Mouse (Mus musculus) kidney, embryonic 15.5 days (tissue): ENCODE measurements around the gene Spindoc. TPM values are rescaled to one million over a fixed set of nuclear protein-coding genes. Genes with fewer than 3 reads are reported as not detected.

ENCODE experiments used
- ATAC-seq: fragments of 200-750 bp; cut with Nextera tagmentation; replicated peaks from 2 replicates; pipeline ENCODE4 v1.8.0; 2017; ENCODE audit warnings: moderate TSS enrichment; ENCODE audit not compliant: low FRiP score
- H3K27ac ChIP-seq: fragments of 300-500 bp; sonication (generic); 2 replicates; pipeline ENCODE4 v1.5.1; 2015; ENCODE audit warnings: mild to moderate bottlenecking, inconsistent platforms
- H3K27me3 ChIP-seq: fragments of 300-500 bp; sonication (generic); 2 replicates; pipeline ENCODE4 v1.6.1; 2015; ENCODE audit warnings: inconsistent platforms
- H3K36me3 ChIP-seq: fragments of 300-500 bp; sonication (generic); 2 replicates; pipeline ENCODE4 v1.6.1; 2015; ENCODE audit warnings: inconsistent platforms
- H3K4me1 ChIP-seq: fragments of 300-500 bp; sonication (generic); 2 replicates; pipeline ENCODE4 v1.6.1; 2015; ENCODE audit warnings: inconsistent platforms
- H3K4me2 ChIP-seq: fragments of 300-500 bp; sonication (generic); 2 replicates; pipeline ENCODE4 v1.6.1; 2015; ENCODE audit warnings: moderate library complexity, mild to moderate bottlenecking, inconsistent platforms
- H3K4me3 ChIP-seq: fragments of 300-500 bp; sonication (generic); replicated peaks from 2 replicates; pipeline ENCODE4 v1.5.1; 2015; ENCODE audit warnings: mild to moderate bottlenecking, inconsistent platforms
- H3K9ac ChIP-seq: fragments of 300-500 bp; sonication (generic); 2 replicates; pipeline ENCODE4 v1.6.1; 2015; ENCODE audit warnings: mild to moderate bottlenecking, inconsistent platforms
- H3K9me3 ChIP-seq: fragments of 300-500 bp; sonication (generic); replicated peaks from 2 replicates; pipeline ENCODE4 v1.6.1; 2016; ENCODE audit warnings: inconsistent platforms
- WGBS: fragments of 180-500 bp; shearing (Covaris S2); methylation state at CpG from one replicate; pipeline ENCODE4 v1.1.7; 2015; ENCODE audit warnings: mixed read lengths; 5-methylcytosine and 5-hydroxymethylcytosine counted together
- polyA plus RNA-seq: library from polyadenylated mRNA; unstranded; fragments of >200 nt; fragmentation: Nextera tagmentation; extraction: Ambion mirVana; gene quantifications from 2 replicates; pipeline ENCODE4 v1.2.1, GENCODE M21; 2015

Gene Spindoc
- polyA plus RNA-seq, 1 experiment from 2014 or later, result 33.9 TPM

DNA sequence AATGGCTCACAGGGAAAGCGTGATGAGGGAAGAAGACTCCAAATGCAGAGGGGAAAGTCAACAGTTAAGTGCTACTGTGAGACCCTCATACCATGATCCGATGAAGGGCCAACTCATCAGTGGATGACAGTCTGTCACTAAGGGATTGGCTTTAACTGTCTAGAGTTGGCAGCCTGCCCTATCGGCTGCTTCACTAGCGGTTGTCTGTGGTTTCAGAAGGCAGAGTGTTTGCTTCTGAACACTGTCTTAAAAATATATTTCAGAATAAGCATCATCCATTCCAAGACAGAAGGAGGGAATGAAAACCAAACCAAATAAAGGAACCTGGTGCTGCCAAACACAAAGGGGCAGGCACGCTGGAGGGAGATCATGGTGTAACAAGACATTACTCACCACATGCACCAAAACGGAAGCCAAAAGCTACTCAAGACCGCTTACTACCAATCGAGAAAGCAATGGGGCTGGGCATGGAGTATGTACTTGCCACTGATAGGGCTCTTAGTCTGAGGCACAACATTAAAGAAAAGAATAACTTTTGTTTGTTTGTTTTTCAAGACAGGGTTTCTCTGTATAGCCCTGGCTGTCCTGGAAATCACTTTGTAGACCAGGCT, 67.7 kb downstream of the Spindoc start:
- 76% methylated on average over 8 of the region's 8 CpGs for WGBS
- H3K4me3 ChIP-seq, result no peak overlapping the region
- no peak overlapping the region for H3K9ac ChIP-seq
- no peaks in the 10 kb centered on the region for H3K9me3 ChIP-seq
- no peak for ATAC-seq
- no peak overlapping the region for H3K4me2 ChIP-seq
- peak overlapping the region; percentile 14; the same call in 1 of the 2 replicates for H3K27ac ChIP-seq
- H3K4me1 ChIP-seq, result peaks cover 59% of the 10 kb centered on the region
- H3K27me3 ChIP-seq, result no peaks in the 10 kb centered on the region
- peaks cover 4% of the 10 kb centered on the region; the same call in 1 of the 2 replicates for H3K36me3 ChIP-seq

DNA sequence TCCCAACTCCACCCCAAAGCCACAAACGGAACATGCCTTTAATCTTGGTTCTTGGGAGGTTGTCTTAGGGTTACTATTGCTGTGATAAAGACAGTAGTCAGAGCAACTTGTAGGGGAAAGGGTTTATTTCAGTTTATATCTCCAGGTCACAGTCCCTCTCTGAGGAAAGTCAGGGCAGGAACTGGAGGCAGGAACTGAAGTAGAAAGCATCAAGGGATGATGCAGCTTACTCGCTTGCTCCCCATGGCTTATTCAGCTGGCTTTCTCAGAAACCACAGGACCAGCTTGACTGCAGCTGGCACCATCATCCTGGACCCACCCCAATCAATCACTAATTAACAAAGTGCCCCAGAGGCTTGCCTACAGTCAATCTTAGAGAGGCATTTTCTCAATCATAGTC, 69.1 kb downstream of the Spindoc start:
- Histone ChIP-seq H3K36me3 (no peaks in the 10 kb centered on the region), H3K27ac (no peak overlapping the region), H3K4me1 (peaks cover 73% of the 10 kb centered on the region), H3K27me3 (no peaks in the 10 kb centered on the region), H3K9me3 (no peaks in the 10 kb centered on the region), H3K4me2 (no peak overlapping the region), H3K4me3 (no peak overlapping the region), H3K9ac (no peak overlapping the region)
- ATAC-seq, result no peak
- WGBS, result 79% methylated on average over 2 of the region's 2 CpGs

DNA sequence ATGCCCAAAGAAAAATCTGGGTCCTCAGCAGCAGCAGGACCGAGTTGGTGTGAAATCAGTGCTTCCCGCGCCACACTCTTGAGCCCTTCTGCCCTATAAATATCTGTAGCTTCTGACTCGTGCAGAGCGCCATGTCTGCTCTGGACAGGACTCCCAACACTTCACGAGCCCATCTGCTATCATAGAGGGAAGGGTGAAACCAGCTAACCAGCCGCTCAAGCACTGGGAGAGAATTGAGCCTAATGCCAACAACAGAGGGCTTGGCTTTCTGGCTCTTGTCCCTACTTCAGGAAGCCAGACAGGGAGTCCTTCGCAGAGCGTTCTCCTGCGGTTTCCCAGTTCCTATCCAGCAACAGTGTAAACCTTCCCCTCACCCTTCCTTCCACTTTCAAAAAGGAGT, 71.5 kb downstream of the Spindoc start:
- WGBS, result 48% methylated on average over 10 of the region's 10 CpGs
- Histone ChIP-seq H3K9me3 (no peaks in the 10 kb centered on the region), H3K4me1 (peaks cover 91% of the 10 kb centered on the region), H3K36me3 (no peaks in the 10 kb centered on the region), H3K9ac (0 out of 2 replicates have a peak overlapping the region, but pooled peaks have one; percentile 8), H3K27ac (peak overlapping the region; percentile 82), H3K27me3 (no peaks in the 10 kb centered on the region), H3K4me3 (no peak overlapping the region), H3K4me2 (peak overlapping the region; percentile 17; the same call in 1 of the 2 replicates)
- no peak for ATAC-seq

DNA sequence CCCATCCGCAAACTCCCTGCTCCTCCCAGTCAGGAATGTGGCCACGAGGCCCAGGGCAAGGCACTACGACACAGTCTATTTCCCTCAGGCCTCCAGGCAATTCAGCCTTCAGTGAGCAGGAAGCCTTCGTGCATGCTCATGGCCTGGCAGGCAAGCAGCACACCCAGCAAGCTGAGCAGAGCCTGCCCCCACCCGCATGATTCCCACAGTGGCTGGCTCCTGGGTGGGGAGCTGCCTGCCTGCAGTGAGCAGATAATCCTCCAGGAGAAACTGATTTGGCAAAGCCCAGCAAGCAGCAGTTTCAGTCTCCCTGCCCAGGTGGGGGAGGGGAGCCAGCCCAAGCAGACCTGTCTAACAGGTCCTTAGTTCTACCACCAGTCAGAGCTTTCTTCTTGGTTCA, 72.1 kb downstream of the Spindoc start:
- H3K9me3 ChIP-seq, result no peaks in the 10 kb centered on the region
- no peak overlapping the region for H3K4me2 ChIP-seq
- H3K4me1 ChIP-seq, result peaks cover 91% of the 10 kb centered on the region
- peak; percentile 77 for ATAC-seq
- no peak overlapping the region for H3K9ac ChIP-seq
- no peaks in the 10 kb centered on the region for H3K36me3 ChIP-seq
- no peak overlapping the region for H3K4me3 ChIP-seq
- 11% methylated on average over 5 of the region's 5 CpGs for WGBS
- no peaks in the 10 kb centered on the region for H3K27me3 ChIP-seq
- peak overlapping the region; percentile 82 for H3K27ac ChIP-seq

DNA sequence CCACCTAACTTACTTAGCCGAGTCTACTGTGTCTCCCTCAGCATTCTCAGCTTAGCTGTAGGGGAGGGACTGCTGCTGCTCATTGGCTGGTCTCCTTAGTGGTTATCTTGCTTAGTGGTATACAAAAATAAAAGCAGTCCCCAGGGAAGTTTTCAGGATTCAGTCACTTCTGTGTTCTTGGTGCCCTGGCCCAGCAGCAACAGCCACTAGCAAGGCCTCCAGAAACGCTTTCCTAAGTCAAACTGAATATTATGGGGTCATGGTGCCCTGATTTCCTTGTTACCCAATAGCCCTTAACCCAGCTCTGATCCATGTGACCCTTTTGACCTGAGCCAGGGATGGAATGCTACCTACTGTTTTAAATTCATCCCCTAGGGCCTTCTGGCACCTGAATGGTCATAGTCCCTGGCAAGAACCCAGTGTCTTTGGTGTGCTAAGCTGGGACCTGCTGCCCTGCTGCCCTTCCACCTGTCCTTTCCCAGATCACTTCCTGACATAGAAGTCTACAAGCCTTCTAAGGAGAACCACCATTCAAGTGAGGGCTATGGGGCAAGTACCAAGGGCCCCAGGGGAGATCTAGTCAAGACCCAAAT, 73.0 kb downstream of the Spindoc start:
- peaks cover 91% of the 10 kb centered on the region for H3K4me1 ChIP-seq
- no peak overlapping the region for H3K4me2 ChIP-seq
- WGBS, result 50% methylated on average over 2 of the region's 2 CpGs
- no peaks in the 10 kb centered on the region for H3K27me3 ChIP-seq
- no peak for ATAC-seq
- H3K36me3 ChIP-seq, result no peaks in the 10 kb centered on the region
- H3K9ac ChIP-seq, result 0 out of 2 replicates have a peak overlapping the region, but pooled peaks have one; percentile 14
- no peaks in the 10 kb centered on the region for H3K9me3 ChIP-seq
- H3K27ac ChIP-seq, result peak overlapping the region; percentile 82
- no peak overlapping the region for H3K4me3 ChIP-seq

DNA sequence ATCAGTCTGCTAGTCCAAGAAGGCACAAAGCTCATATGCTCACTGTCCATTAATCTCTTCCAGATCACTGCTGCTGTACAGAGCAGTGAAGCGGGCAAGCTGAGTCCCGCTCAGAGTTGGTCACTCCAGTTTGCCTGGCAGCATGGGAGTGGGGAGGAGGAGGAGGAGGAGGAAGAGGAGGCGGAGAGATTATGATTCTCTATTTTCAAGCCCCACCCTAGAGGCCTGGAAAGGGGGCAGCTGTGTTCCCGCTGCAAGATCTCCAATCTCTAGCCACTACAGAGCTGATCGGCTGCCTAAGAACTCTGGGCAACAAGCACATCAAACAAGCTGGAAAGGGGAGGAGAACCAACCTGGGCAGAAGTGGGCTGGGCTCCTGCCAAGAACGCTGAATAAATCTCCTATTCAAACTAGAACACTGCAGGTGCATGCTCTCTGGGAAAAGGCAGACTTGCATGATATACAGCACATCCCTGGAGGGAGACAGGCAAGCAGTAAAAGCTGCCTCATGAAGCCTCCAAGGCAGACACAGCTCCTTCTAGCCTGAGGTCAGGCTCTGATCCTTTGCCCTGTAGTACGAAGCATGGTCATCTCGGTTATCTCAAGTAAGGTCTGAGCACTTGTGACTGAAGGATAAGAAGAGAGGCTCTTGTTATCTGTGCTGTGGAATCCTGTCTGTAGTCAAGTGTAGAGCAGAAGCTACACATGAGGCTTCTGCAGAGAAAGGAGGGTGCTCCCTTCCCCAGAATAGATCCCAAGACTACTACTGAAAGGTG, 74.6 kb downstream of the Spindoc start:
- peak overlapping the region; percentile 93 for H3K27ac ChIP-seq
- no peaks in the 10 kb centered on the region for H3K36me3 ChIP-seq
- no peaks in the 10 kb centered on the region for H3K9me3 ChIP-seq
- 21% methylated on average over 8 of the region's 8 CpGs for WGBS
- no peak overlapping the region for H3K9ac ChIP-seq
- ATAC-seq, result peak; percentile 73
- H3K4me2 ChIP-seq, result peak overlapping the region; percentile 34
- no peaks in the 10 kb centered on the region for H3K27me3 ChIP-seq
- peaks cover 88% of the 10 kb centered on the region for H3K4me1 ChIP-seq
- no peak overlapping the region for H3K4me3 ChIP-seq

DNA sequence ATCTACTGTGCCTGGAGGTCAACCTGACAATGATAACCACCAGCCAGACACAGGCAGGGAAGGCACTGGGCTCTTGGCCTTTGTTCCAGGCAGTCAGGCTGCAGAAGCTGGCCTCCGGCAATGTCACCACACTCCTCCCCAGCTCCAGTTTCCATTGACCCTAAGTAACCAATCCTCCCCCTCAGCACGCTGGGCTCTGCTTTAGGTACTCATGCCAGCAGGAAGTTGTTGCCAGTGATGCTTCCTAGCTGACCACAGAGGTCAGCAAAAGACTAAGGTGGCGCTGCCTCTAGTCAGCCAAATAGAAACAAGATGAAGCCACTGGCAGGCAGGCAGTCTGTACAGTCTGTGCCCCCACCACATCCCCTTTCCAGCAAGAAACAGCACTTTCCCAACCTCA, 75.8 kb downstream of the Spindoc start:
- H3K4me2 ChIP-seq, result no peak overlapping the region
- H3K9ac ChIP-seq, result no peak overlapping the region
- ATAC-seq, result 0 out of 2 replicates have a peak, but pooled peaks have one; percentile 17
- H3K27me3 ChIP-seq, result no peaks in the 10 kb centered on the region
- peak overlapping the region; percentile 93 for H3K27ac ChIP-seq
- no peaks in the 10 kb centered on the region for H3K36me3 ChIP-seq
- H3K4me1 ChIP-seq, result peaks cover 91% of the 10 kb centered on the region
- no peak overlapping the region for H3K4me3 ChIP-seq
- 34% methylated on average over 3 of the region's 3 CpGs for WGBS
- H3K9me3 ChIP-seq, result no peaks in the 10 kb centered on the region

DNA sequence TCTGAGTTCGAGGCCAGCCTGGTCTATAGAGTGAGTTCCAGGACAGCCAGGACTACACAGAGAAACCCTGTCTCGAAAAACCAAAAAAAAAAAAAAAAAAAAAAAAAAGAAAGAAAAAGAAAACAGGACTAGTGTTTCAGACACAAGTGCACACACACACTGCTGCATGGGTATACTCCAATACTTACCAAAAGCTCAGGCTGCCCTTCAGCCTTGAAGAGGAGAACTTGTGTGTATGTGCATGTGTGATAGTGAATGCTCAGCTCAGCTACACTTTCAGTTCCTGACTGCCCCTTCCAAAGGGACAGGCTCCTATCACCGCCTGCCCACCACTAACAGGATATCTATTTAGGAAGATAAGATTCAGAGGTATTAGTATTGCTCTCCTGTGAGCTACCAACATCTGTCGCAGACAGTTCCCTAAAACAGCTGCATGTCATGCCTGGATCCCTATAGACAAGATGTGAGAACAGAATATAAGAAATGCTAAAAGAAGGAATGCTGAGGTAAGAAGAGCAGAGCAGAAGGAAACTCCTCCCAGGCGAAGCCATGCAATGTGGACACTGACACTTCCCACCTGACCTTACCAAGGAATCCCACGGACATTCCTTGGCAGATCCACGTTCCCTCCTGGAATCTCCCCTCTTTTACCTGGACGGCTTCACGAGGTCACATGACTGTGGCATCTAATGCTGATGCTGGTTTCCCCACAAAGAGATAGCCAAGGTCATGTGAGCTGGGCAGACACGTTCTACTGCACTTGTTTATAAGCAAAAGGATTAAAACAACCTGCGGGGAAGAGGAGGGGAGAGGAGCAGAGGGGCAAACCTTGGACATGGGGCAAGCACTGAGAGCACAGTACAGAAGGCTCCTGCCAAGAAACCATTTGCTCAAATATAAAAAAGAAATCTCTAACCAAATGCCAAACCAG, 77.1 kb downstream of the Spindoc start:
- Histone ChIP-seq H3K9me3 (no peaks in the 10 kb centered on the region), H3K9ac (no peak overlapping the region), H3K36me3 (0 out of 2 replicates have a peak, but pooled peaks cover 6% of the 10 kb centered on the region), H3K27ac (peak overlapping the region; percentile 93), H3K4me2 (no peak overlapping the region), H3K4me1 (peaks cover 85% of the 10 kb centered on the region), H3K27me3 (no peaks in the 10 kb centered on the region), H3K4me3 (no peak overlapping the region)
- no peak for ATAC-seq
- 72% methylated on average over 10 of the region's 11 CpGs for WGBS

DNA sequence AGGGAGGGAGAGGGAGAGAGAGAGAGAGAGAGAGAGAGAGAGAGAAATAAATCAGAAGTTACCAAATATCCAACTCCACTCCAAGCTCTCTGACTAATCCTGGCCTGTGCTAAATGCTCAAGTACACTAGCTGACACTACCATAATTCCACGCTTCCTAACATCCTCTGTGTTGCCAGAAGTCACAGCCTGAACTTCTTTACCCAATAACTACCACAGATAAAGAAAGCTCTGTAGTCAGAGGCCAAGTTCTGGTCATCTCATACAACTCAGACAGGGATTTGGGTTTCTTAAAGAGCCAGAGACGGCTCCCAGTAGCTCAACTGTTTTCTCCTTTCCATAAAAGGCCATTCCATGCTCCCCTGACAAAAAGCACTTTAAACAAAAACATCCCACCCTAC, 78.0 kb downstream of the Spindoc start:
- Histone ChIP-seq H3K4me1 (peaks cover 76% of the 10 kb centered on the region), H3K9me3 (no peaks in the 10 kb centered on the region), H3K27me3 (no peaks in the 10 kb centered on the region), H3K4me3 (no peak overlapping the region), H3K27ac (0 out of 2 replicates have a peak overlapping the region, but pooled peaks have one; percentile 56), H3K36me3 (0 out of 2 replicates have a peak, but pooled peaks cover 6% of the 10 kb centered on the region), H3K4me2 (no peak overlapping the region), H3K9ac (no peak overlapping the region)
- ATAC-seq, result no peak
- 64% methylated on average over 2 of the region's 2 CpGs for WGBS
